Mouse (Mus musculus) heart, adult 18-20 months (tissue): ENCODE results near the gene Susd6. TPM values are rescaled to one million over a fixed set of nuclear protein-coding genes. Genes with fewer than 3 reads are reported as not detected.

Experiments
- DNase-seq, 2 experiments: peaks; one replicate each; pipeline ENCODE4 v3.0.0; 2021 to 2022; ENCODE audit warnings: mixed read lengths in 1 of 2
- total RNA-seq, 2 experiments: library from RNA; stranded (reverse); gene quantifications; 2 replicates each; pipeline ENCODE4 v1.2.3; 2021

Gene Susd6
- total RNA-seq, 2 experiments from 2014 or later: 68.3 to 71.9 TPM

DNA sequence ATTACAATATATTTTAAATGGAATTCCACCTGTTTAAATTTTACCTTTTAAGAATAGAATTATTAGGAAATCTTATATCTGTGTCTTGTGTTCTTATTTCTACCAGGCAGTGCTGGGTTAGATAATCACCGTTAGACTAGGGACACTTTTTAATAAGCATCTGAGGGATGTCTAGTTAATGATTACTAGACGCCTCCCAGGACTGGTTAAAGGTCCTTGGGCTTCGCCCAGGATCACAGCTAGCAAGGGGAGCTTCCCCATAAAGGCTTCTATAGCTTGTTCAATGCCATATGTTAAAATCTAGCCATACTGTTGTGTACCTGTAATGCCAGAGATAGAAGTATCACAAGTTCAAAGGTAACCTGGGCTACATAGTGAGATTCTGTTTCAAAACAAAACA is 138.6 kb downstream of the Susd6 start:
- DNase-seq: no peak

- DNase-seq: no peak
Observed at GRCm38 (mm10) chr12:80930141-80930540, 139.8 kb downstream of the Susd6 start.

Other genes starting within 250 kb of the Susd6 start
- 10 to 100 TPM; 15.3 to 18.3 TPM for gene Slc39a9, start 146.6 kb upstream of the Susd6 start, total RNA-seq
- gene Erh, start 146.2 kb upstream of the Susd6 start, total RNA-seq: 10 to 100 TPM; 25.2 to 26.9 TPM
- under 1 TPM in 1 of 2 experiments, not detected in 1; 0.20 TPM for gene Plekhd1, start 97.9 kb upstream of the Susd6 start, total RNA-seq
- under 1 TPM in 1 of 2 experiments, not detected in 1; 0.05 TPM for gene Ccdc177, start 29.8 kb upstream of the Susd6 start, total RNA-seq
- 100 to 1,000 TPM in 1 of 2 experiments, 10 to 100 TPM in 1; 89.4 to 117 TPM for gene Srsf5, start 155.0 kb downstream of the Susd6 start, total RNA-seq
- gene Slc10a1, start 178.2 kb downstream of the Susd6 start, total RNA-seq: not detected
- gene Smoc1, start 236.3 kb downstream of the Susd6 start, total RNA-seq: 1 to 10 TPM; 5.4 to 8.4 TPM